Mouse (Mus musculus) testis, adult 2 months (tissue): Measurements from ENCODE around the gene Itpkb.

Source experiments
- CTCF ChIP-seq: fragments of 200-500 bp; IDR thresholded peaks from 2 replicates; pipeline ENCODE4 v1.5.1; 2012; ENCODE audit warnings: low read depth, mild to moderate bottlenecking, inconsistent platforms, low read length, moderate library complexity; ENCODE audit not compliant: control insufficient read depth, insufficient read depth, insufficient replicate concordance
- POLR2A ChIP-seq: fragments of 200-500 bp; IDR thresholded peaks from 2 replicates; pipeline ENCODE4 v1.6.1; 2012; ENCODE audit warnings: low read depth, mild to moderate bottlenecking, inconsistent platforms, low read length, moderate library complexity; ENCODE audit not compliant: control insufficient read depth

GRCm38 (mm10) chr1:180331546-180332075 lies 1.3 kb downstream of the Itpkb start:
- no peak for TF ChIP-seq CTCF
- no peak for TF ChIP-seq POLR2A
